Mouse (Mus musculus): Measurements from ENCODE around the gene Svbp.

The Svbp gene

GRCm38 (mm10) chr4:119194909-119195581, at the start of gene Svbp:
Gene Svbp, plus strand, starts transcription at chr4:119195306.
- DNase-seq: peak; percentile 97

GRCm38 (mm10) chr4:119146816-119147215, 48.3 kb upstream of the Svbp start:
- no peak for DNase-seq

DNA sequence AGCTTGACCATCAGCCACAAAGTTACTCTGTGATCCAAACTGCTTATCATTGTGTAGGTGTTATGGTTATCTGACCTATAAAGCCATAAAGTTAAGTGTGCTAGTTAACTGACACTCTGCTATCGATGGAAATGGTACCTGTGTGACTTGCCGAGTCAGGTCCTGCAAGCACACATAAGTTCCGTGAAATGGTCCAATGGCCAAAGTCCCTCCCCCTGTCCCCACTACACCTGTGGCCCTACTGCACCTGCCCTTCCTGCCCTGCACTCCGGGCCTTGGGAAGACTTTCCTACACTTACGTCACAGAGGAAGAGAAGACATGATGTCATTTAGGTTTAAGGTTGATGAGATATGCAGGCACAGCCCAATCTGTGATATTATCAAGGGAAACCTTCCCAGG, 47.8 kb upstream of the Svbp start:
- no peak for DNase-seq

DNA sequence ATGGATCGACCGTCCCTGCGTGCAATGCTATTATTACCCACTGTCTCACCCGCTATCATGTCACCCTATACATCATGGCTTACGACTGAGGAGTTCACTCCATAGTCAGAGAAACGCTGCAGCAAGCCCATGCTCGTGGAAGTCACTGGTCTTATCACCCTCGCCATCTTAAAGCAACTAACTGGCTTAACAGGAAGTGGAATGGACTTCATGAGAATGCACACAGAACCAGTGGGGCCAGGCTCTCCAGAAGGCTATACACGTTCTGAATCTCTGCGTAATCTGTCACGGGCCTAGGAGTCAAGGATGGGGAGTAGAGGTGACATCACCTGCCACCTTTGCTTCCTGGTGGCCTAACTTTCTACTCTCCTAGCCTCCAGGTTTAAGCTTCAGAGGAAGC, 46.4 kb upstream of the Svbp start:
- DNase-seq: no peak

- DNase-seq: peak; percentile 86
These were observed 37.9 kb upstream of the Svbp start for GRCm38 (mm10) chr4:119157186-119157585.

DNA sequence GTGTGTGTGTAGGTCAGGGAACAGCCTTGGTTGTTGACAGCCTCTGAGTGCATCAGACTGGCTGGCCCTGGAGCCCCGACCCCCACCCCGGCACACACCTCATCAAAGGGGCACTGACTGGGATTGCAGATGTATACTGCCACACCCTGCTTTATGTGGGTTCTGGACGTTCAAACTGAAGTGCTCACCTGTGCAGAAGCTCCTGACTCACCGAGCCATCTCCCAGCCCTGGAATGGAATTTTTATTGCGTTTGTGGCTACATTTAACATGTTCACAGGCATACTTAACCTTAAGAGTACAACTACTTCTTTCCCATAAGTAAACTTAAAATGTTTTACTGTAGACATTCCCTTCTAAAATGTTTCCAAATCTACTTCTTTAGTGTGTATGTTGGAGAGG, 37.2 kb upstream of the Svbp start:
- DNase-seq: no peak

GRCm38 (mm10) chr4:119161358-119161757, 33.7 kb upstream of the Svbp start:
- DNase-seq: no peak

GRCm38 (mm10) chr4:119162990-119163389, 32.1 kb upstream of the Svbp start:
- no peak for DNase-seq

GRCm38 (mm10) chr4:119165916-119166315, 29.2 kb upstream of the Svbp start:
- no peak for DNase-seq

GRCm38 (mm10) chr4:119167068-119167467, 28.0 kb upstream of the Svbp start:
- no peak for DNase-seq

- peak; percentile 91 for DNase-seq
These were observed 27.4 kb upstream of the Svbp start for GRCm38 (mm10) chr4:119167663-119168062.

GRCm38 (mm10) chr4:119172919-119173650, 22.0 kb upstream of the Svbp start:
- DNase-seq: no peak

DNA sequence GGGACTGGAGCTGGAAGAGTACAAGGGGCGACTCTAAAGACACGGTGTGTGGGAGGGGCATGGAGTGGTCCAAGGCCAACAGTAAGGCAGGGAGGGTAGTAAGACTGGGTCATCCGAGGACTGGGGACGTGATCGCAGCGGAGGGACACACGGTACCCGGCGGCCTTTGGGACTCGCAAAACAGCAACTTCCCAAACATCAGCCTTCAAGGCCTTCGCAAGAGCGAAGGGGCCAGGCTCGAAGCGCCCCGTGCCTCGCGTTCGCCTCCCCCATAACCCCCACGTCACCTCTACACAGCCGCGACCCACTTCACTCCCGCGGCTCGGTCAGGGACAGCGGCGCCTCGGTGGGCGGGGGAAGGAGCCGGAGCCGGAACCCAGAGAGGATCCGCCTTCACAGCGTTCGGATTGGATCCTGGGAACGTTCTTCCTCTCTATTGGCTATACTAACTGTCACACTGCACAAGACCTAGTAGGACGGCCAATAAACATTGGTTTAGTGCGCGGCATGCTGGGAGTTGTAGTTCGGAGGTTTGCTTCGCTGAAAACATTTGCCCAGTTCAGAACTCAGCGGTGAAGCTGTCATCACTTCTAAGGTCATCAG, 21.2 kb upstream of the Svbp start, which contains the start of gene Zfp691:
Zfp691 (minus strand) TSS at position 345 of the 603 bp plus-strand sequence.
- peak; percentile 96 for DNase-seq

- no peak for DNase-seq
These were observed 17.4 kb upstream of the Svbp start for GRCm38 (mm10) chr4:119177702-119178101.

- DNase-seq: peak; percentile 54
These were observed 16.8 kb upstream of the Svbp start for GRCm38 (mm10) chr4:119178331-119178730.

GRCm38 (mm10) chr4:119180133-119180707, 14.9 kb upstream of the Svbp start:
- no peak for DNase-seq

GRCm38 (mm10) chr4:119181456-119181855, 13.7 kb upstream of the Svbp start:
- DNase-seq: no peak

DNA sequence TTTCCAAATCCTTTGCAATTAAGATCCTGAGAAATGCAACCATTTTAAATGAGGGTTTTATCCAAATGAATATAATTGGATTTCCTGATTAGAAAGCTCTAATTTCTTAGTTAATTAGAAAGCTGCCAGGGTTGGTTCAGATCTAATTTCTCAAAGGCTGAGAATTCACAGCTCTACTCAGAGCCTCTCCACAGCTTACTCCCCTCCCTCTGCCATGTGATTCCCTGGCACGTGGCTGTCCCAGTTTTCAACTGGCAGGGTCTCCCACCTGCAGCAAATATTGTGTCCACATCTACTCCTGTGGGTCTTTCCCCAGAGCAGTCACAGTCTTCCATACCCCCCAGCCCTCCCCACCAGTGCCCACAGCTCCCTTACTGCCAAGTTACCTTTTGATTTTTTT, 11.6 kb upstream of the Svbp start:
- no peak for DNase-seq

- DNase-seq: no peak
These were observed 9.3 kb upstream of the Svbp start for GRCm38 (mm10) chr4:119185771-119186170.

DNA sequence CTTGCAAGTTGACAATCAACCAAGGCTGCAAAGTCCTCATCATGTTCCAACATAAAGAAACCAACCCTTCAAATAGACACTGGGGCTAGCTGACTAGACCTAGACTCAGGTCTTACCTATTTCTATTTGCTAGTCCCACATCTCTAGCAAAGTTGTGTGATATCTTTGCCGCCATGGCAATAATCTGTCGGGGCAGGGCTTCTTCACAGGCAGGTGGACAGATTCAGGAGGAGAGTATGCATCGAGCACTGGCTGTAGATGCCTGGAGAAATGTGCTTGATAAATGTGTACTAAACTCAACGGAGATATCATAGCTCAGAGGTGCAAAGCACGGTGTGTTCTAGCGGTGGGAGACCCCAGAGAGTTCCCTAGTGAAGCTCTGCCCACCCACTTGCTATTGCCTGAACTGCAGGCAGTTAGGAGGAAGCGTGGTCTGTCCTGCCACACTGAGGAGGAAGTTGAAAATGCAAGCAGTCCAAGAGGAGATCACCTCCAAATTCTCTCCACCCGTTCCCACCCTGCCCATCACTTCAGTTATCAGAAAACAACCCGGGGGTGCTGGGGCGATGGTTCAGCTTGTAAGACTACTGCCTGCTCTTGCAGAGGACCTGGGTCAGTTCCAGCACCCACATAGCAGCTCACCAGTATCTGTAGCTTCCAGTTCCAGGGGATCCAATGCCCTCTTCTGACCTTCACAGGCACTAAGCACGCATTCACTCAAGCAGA, 6.9 kb upstream of the Svbp start:
- no peak for DNase-seq

DNA sequence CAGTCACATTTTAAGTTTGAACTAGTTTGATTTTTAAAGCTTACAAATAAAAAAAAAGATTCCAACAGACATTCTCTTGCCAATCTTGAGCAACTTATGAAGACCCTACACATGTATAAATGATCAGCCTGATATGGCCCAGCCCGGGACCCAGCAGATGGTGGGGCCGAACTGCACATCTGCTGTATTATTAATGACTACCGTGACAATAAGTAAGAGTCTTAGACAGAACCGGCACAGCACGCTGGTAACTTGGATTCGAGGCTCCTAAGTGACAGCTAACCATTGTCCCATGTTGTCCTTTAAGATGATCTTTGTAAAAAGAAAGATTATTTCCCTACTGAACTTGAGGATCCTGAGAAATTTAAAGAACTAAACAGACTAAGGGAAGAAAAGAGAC, 5.7 kb upstream of the Svbp start:
- no peak for DNase-seq

- DNase-seq: no peak
These were observed 5.2 kb upstream of the Svbp start, which contains the start of gene Ermap for GRCm38 (mm10) chr4:119189864-119190263. Gene Ermap, minus strand, starts transcription at chr4:119190011.

DNA sequence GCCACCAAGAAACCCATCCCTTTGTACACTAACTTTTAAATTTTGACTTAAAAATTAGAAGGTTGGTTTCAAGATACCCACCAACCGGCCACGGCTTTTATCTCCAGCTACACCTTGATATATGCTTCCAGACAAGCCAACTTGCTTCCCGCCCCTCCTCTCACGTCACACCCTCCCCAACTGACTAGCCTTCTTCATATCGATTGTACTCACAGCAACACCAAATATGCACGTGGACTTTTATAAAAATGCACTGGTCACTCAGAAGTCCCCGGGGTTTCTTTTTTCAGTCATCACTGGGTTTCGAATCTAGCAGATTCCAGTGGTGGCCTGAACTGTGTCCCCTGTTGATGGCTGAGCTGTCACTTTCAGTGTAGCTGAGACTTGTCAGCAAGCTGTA, 4.5 kb upstream of the Svbp start:
- DNase-seq: no peak

Measured in kidney, postnatal 10 days (tissue).